Comparison of ENCODE assay signal across 10 mouse cellular contexts in genomic region chr11:62644602-62645336, GRCm38 (mm10). TPM values are rescaled to one million over a fixed set of nuclear protein-coding genes. Genes with fewer than 3 reads are reported as not detected.
DNase-seq lines count a peak whose midpoint lies in the region; ATAC-seq and TF ChIP-seq lines count a peak whose summit lies in the region.
"Had no signal": no experiment of that assay in that cellular context is flagged by ENCODE, and none has a peak within 500 bp of the region (broad histone marks: within the 10 kb centered on the region; RNA-seq: fewer than 3 reads in every experiment).

No protein-coding gene starts in this region.

- H3K4me1 ChIP-seq in hindbrain, embryonic 10.5 days (replicated peaks): peaks cover 79% of the 10 kb centered on the region
- peaks cover 52% of the 10 kb centered on the region for H3K4me1 ChIP-seq in hindbrain, embryonic 12.5 days
- H3K4me1 ChIP-seq in ES-E14 (ENCODE audit: control insufficient read depth in 2 of 2, insufficient read depth in 2 of 2, low read length in 2 of 2, poor library complexity in 1 of 2): peaks cover 17 to 33% of the 10 kb centered on the region in 2 experiments
- H3K4me1 ChIP-seq in embryonic facial prominence, embryonic 10.5 days: peaks cover 71% of the 10 kb centered on the region
- H3K4me1 ChIP-seq in limb, embryonic 14.5 days (ENCODE audit: control insufficient read depth, insufficient read depth, low read length): peaks cover 60% of the 10 kb centered on the region
- H3K4me1 ChIP-seq in liver, embryonic 12.5 days: peaks cover 69% of the 10 kb centered on the region

- no peak for DNase-seq in hindbrain, embryonic 10.5 days (ENCODE audit: low spot score)
- no peak for DNase-seq in ES-E14 (ENCODE audit: low read depth, low spot score)
- no peak for DNase-seq in embryonic facial prominence, embryonic 10.5 days (ENCODE audit: low spot score)
- no peak for DNase-seq in limb, embryonic 14.5 days (ENCODE audit: low spot score)
- DNase-seq in left cerebral cortex, adult 18-20 months (ENCODE audit: low spot score in 2 of 2): no peak
- no peak for DNase-seq in thymus, postnatal 10 days (ENCODE audit: low spot score in 2 of 2)
- DNase-seq: cerebellum, adult 8-10 months had no signal

- in situ Hi-C loops in ES-E14 (cut with MboI; ENCODE audit: low sequenced_read_pairs in 2 of 2, unreplicated experiment in 2 of 2): no loop called here

- no peaks in the 10 kb centered on the region for H3K27me3 ChIP-seq in hindbrain, embryonic 10.5 days (ENCODE audit: insufficient read depth, poor library complexity, severe bottlenecking)
- no peaks in the 10 kb centered on the region for H3K27me3 ChIP-seq in hindbrain, embryonic 12.5 days
- H3K27me3 ChIP-seq in embryonic facial prominence, embryonic 10.5 days (replicated peaks; ENCODE audit: low read depth, poor library complexity, severe bottlenecking): no peaks in the 10 kb centered on the region
- no peaks in the 10 kb centered on the region for H3K27me3 ChIP-seq in limb, embryonic 14.5 days (ENCODE audit: control insufficient read depth, insufficient read depth, low read length)
- peaks cover 5% of the 10 kb centered on the region; the same call in 1 of the 2 replicates for H3K27me3 ChIP-seq in liver, embryonic 12.5 days (replicated peaks)

- H3K36me3 ChIP-seq in hindbrain, embryonic 10.5 days: peaks cover 7% of the 10 kb centered on the region; the same call in 1 of the 2 replicates
- H3K36me3 ChIP-seq in hindbrain, embryonic 12.5 days: 0 out of 2 replicates have a peak, but pooled peaks cover 2% of the 10 kb centered on the region
- no peaks in the 10 kb centered on the region; the same call in 1 of the 2 replicates for H3K36me3 ChIP-seq in ES-E14 (ENCODE audit: control insufficient read depth, insufficient read depth, low read length, poor library complexity, severe bottlenecking)
- peaks cover 23% of the 10 kb centered on the region for H3K36me3 ChIP-seq in embryonic facial prominence, embryonic 10.5 days (replicated peaks)
- H3K36me3 ChIP-seq in limb, embryonic 14.5 days (ENCODE audit: control insufficient read depth, insufficient read depth, low read length): no peaks in the 10 kb centered on the region; the same call in 1 of the 2 replicates
- H3K36me3 ChIP-seq in liver, embryonic 12.5 days: no peaks in the 10 kb centered on the region
- H3K36me3 ChIP-seq: G1E had no signal

- H3K27ac ChIP-seq in hindbrain, embryonic 10.5 days: peak overlapping the region; percentile 50
- no peak overlapping the region for H3K27ac ChIP-seq in hindbrain, embryonic 12.5 days
- H3K27ac ChIP-seq in ES-E14 (ENCODE audit: insufficient read depth, low read depth, low read length, poor library complexity, severe bottlenecking): peak overlapping the region; percentile 57
- peak overlapping the region; percentile 68; the same call in 1 of the 2 replicates for H3K27ac ChIP-seq in embryonic facial prominence, embryonic 10.5 days (replicated peaks)
- H3K27ac ChIP-seq in limb, embryonic 14.5 days (replicated peaks; ENCODE audit: low read depth, low read length): no peak overlapping the region
- no peak overlapping the region for H3K27ac ChIP-seq in liver, embryonic 12.5 days

- H3K9ac ChIP-seq in hindbrain, embryonic 12.5 days: no peak overlapping the region
- H3K9ac ChIP-seq in ES-E14 (ENCODE audit: insufficient read depth, low read depth, low read length, poor library complexity, severe bottlenecking): 0 out of 2 replicates have a peak overlapping the region, but pooled peaks have one; percentile 7
- no peak overlapping the region for H3K9ac ChIP-seq in limb, embryonic 14.5 days (ENCODE audit: low read depth, low read length, severe bottlenecking)
- no peak overlapping the region for H3K9ac ChIP-seq in liver, embryonic 12.5 days

- no peak for TF ChIP-seq POLR2A in limb, embryonic 14.5 days (IDR thresholded peaks at IDR 0.05; ENCODE audit: borderline replicate concordance, extremely low read depth, insufficient read depth, insufficient read length)

- ATAC-seq in hindbrain, embryonic 12.5 days (ENCODE audit: low FRiP score): no peak
- no peak for ATAC-seq in limb, embryonic 14.5 days (ENCODE audit: low FRiP score, low read depth)
- ATAC-seq in liver, embryonic 12.5 days: no peak

- WGBS in hindbrain, embryonic 10.5 days: 86% methylated on average over 5 of the region's 5 CpGs
- WGBS in hindbrain, embryonic 12.5 days: 88% methylated on average over 5 of the region's 5 CpGs
- WGBS in embryonic facial prominence, embryonic 10.5 days: 87% methylated on average over 5 of the region's 5 CpGs
- 94% methylated on average over 5 of the region's 5 CpGs for WGBS in limb, embryonic 14.5 days
- WGBS in liver, embryonic 12.5 days (ENCODE audit: insufficient replicate concordance): 85% methylated on average over 5 of the region's 5 CpGs

- H3K9me3 ChIP-seq in hindbrain, embryonic 10.5 days: no peaks in the 10 kb centered on the region
- H3K9me3 ChIP-seq in hindbrain, embryonic 12.5 days (replicated peaks): no peaks in the 10 kb centered on the region
- no peaks in the 10 kb centered on the region for H3K9me3 ChIP-seq in ES-E14 (ENCODE audit: control insufficient read depth, insufficient read depth, low read depth, low read length)
- no peaks in the 10 kb centered on the region for H3K9me3 ChIP-seq in embryonic facial prominence, embryonic 10.5 days
- no peaks in the 10 kb centered on the region for H3K9me3 ChIP-seq in limb, embryonic 14.5 days (ENCODE audit: control insufficient read depth, low read length)
- no peaks in the 10 kb centered on the region for H3K9me3 ChIP-seq in liver, embryonic 12.5 days (replicated peaks)

- H3K4me3 ChIP-seq in hindbrain, embryonic 10.5 days: no peak overlapping the region
- H3K4me3 ChIP-seq in hindbrain, embryonic 12.5 days: no peak overlapping the region
- H3K4me3 ChIP-seq in ES-E14 (ENCODE audit: insufficient read depth in 1 of 2, low read depth in 1 of 2, low read length in 2 of 2, poor library complexity in 1 of 2, severe bottlenecking in 1 of 2): no peak overlapping the region
- H3K4me3 ChIP-seq in embryonic facial prominence, embryonic 10.5 days: no peak overlapping the region
- H3K4me3 ChIP-seq in limb, embryonic 14.5 days (replicated peaks; ENCODE audit: low read length): no peak overlapping the region
- no peak overlapping the region for H3K4me3 ChIP-seq in liver, embryonic 12.5 days

- no peak overlapping the region for H3K4me2 ChIP-seq in hindbrain, embryonic 12.5 days (replicated peaks)
- H3K4me2 ChIP-seq in limb, embryonic 14.5 days (replicated peaks; ENCODE audit: low read depth, low read length, severe bottlenecking): peak overlapping the region; percentile 90; the same call in 1 of the 2 replicates
- H3K4me2 ChIP-seq in liver, embryonic 12.5 days: no peak overlapping the region

TF ChIP-seq in ES-E14, 5 proteins besides CTCF, POLR2A, EP300 and RAD21:
- no peak for TF ChIP-seq ZC3H11A (IDR thresholded peaks at IDR 0.05; ENCODE audit: borderline replicate concordance, low read depth, low read length)
- no peak for TF ChIP-seq MAFK (IDR thresholded peaks at IDR 0.05; ENCODE audit: insufficient read depth, low read depth, low read length)
- no peak for TF ChIP-seq ZNF384 (IDR thresholded peaks at IDR 0.05; ENCODE audit: low read depth, low read length)
- no peak for TF ChIP-seq HCFC1 (IDR thresholded peaks at IDR 0.05; ENCODE audit: borderline replicate concordance, insufficient read depth, low read length)

RNA-seq across cellular contexts. Expression of gene Lrrc75a, which starts 3.6 kb away (rescaled TPM):
- polyA plus RNA-seq in hindbrain, embryonic 10.5 days (2016; fragmentation: Nextera tagmentation; extraction: Ambion mirVana): 12.6 and 15.0 TPM in 2 replicates
- polyA plus RNA-seq in hindbrain, embryonic 12.5 days (2016; fragmentation: Nextera tagmentation; extraction: Ambion mirVana): 18.0 and 19.1 TPM in 2 replicates
- 9.9 and 11.6 TPM in 2 replicates for total RNA-seq in ES-E14 (2012; rRNA removed)
- 11.2 and 12.9 TPM in 2 replicates for polyA plus RNA-seq in embryonic facial prominence, embryonic 10.5 days (2016; fragmentation: Nextera tagmentation; extraction: Ambion mirVana)
- polyA plus RNA-seq in limb, embryonic 14.5 days (2012; rRNA removed): 19.2 and 25.6 TPM in 2 replicates
- 13.7 and 20.5 TPM in 2 replicates for polyA plus RNA-seq in limb, embryonic 14.5 days (2014; fragmentation: Nextera tagmentation; extraction: Ambion mirVana)
- total RNA-seq in left cerebral cortex, adult 18-20 months (2021): 10 to 100 TPM; 24.2 to 28.0 TPM
- 3.4 and 3.7 TPM in 2 replicates for polyA plus RNA-seq in liver, embryonic 12.5 days (2016; fragmentation: Nextera tagmentation; extraction: Ambion mirVana)

RNA-seq across cellular contexts. Expression of gene Mmgt2, which starts 3.7 kb away (rescaled TPM):
- polyA plus RNA-seq in hindbrain, embryonic 10.5 days (2016; fragmentation: Nextera tagmentation; extraction: Ambion mirVana): 36.1 and 47.3 TPM in 2 replicates
- 34.5 and 38.7 TPM in 2 replicates for polyA plus RNA-seq in hindbrain, embryonic 12.5 days (2016; fragmentation: Nextera tagmentation; extraction: Ambion mirVana)
- 11.4 and 13.6 TPM in 2 replicates for total RNA-seq in ES-E14 (2012; rRNA removed)
- 41.9 and 44.2 TPM in 2 replicates for polyA plus RNA-seq in embryonic facial prominence, embryonic 10.5 days (2016; fragmentation: Nextera tagmentation; extraction: Ambion mirVana)
- polyA plus RNA-seq in limb, embryonic 14.5 days (2012; rRNA removed): 69.7 and 87.4 TPM in 2 replicates
- polyA plus RNA-seq in limb, embryonic 14.5 days (2014; fragmentation: Nextera tagmentation; extraction: Ambion mirVana): 56.9 and 66.1 TPM in 2 replicates
- 10 to 100 TPM; 23.7 to 24.0 TPM for total RNA-seq in left cerebral cortex, adult 18-20 months (2021)
- 15.0 and 17.0 TPM in 2 replicates for polyA plus RNA-seq in liver, embryonic 12.5 days (2016; fragmentation: Nextera tagmentation; extraction: Ambion mirVana)

Comparison
In these comparisons a context has a peak if more than half of its experiments do, and no peak if none do; other contexts are left out.
1. H3K27ac ChIP-seq: peak in hindbrain, embryonic 10.5 days (single experiment), ES-E14 (single experiment) and embryonic facial prominence, embryonic 10.5 days (single experiment); none in hindbrain, embryonic 12.5 days (single experiment), limb, embryonic 14.5 days (single experiment) and liver, embryonic 12.5 days (single experiment).